Mouse (Mus musculus) cerebellum, adult 18-20 months (tissue): ENCODE measurements at regions not wholly inside any gene's neighbourhood (a gene's known extent, or its start where the extent isn't known, plus 50 kb on each side); places are given as distances from the start of the nearest gene placed in this dataset.

ENCODE experiments used
- DNase-seq, 2 experiments: peaks; one replicate each; pipeline ENCODE4 v3.0.0; 2021

DNA sequence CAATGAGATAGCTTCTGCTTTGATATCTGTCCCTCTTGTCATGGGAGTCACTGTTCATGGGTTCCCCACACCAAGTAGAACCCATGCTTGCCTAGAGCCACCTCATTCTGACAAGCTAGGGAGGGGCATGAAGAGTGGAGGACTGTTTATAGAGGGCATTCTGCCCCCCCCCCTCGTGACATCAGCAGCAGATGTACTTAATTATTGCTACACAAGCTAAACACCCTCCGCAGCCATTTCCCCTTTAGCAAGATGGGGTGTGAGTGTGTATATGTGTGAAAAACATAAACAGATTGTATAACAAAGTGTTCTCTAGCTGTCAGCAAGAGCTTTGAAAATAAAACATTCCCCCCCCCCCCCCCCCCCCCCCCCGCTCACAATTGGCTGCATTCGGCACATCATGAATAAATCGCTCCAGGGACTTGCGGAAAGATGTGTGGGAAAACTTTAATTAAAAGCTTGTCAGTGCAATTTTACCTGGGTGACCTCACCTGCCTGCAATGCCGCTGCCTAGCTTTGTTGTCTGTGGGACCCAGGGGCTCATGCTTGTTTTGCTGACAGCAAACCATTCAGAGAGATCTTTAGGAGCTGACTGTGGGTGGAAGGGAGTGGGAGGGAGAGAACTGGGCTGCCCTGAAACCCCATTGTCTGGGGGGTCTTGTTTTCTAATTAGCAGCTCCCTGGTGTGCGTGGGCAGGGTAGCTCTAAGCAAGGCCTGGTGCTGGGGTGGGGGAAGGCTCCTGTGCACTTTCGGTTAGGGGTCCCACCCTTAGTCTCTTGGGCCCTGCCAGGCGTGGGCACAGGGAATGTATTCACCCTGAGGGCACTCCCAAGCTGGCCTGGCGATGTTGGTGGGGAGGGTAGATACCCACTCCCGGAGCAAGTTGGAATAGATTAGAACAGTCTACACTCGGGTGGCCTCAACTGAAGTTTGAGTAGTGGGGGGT, 63.4 kb downstream of the Irx2 start:
- no peak for DNase-seq

DNA sequence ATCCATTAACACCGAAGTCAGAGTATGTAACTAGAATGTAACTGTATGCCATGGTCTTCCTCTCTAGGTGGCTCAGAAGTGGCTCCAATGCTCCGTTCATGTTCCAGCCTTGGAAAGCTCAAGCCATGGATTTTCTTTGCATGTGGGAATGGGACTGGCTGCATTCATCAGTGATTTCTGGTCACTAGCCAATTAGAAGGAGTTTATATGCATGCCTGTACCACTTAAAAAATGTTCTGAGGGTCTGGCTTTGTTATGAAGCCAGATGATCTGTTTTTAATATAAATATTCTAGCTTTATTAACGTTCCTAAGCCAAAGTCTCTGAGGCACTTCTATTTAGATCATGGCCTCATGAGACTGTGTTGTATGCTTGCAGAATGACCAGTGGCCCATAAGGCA, 78.8 kb downstream of the Irx2 start:
- no peak for DNase-seq

DNA sequence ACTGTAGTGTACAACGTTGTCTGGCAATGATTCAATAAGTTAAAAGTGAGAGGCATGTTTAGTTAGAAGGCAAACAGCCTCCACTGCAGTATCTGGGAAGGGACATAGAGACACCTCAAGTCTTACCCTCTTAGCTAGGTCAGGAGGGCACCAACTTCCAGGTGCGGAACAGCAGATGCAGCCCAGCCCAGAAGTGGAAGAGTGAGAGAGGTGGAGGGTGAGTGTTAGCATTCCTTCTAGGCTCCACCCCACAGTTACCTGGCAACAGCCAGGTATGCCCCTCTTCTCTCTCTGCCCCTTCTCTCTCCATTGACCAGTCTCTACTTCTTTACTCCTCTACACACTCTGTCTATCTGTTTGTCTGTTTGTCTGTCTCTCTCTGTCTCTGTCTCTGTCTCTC, 80.1 kb downstream of the Irx2 start:
- no peak for DNase-seq

DNA sequence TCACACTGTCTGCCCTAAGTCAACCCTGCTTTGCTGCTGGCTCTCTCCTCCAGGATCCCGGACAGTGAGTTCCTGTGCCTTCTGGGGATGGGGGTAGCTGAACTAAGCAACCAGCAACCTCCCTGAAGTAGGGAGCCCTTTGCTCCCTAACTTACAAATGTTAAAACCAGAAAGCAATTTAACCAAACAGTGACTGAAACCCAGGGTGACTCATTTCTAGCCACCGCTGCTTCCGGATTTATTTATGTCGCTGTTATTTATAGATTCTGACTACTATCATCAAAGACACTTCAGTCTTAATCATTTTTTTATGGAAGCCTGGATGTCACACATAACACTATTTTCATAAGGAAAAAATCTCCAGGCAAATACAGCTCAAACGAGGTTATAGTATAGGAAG, 81.4 kb downstream of the Irx2 start:
- DNase-seq, result no peak

DNA sequence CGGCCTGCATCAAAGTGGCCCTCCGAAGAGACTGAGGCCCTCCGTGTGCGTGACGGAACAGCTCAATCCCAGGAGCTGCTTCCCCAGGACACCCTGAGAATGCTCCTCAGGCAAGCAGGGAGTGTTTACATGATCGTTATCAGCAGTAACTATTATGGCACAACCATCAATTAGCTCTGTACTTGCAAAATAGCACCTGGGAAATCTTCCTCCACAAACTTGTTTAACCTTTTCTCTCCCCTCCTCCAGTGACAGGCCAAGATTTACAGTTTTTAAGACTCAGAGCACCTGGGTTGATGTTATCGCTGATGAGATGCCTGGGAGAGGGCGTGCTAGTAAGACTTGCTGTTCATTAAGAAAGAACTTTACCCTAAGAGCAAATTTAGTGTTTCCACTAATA, 82.5 kb downstream of the Irx2 start:
- no peak for DNase-seq

DNA sequence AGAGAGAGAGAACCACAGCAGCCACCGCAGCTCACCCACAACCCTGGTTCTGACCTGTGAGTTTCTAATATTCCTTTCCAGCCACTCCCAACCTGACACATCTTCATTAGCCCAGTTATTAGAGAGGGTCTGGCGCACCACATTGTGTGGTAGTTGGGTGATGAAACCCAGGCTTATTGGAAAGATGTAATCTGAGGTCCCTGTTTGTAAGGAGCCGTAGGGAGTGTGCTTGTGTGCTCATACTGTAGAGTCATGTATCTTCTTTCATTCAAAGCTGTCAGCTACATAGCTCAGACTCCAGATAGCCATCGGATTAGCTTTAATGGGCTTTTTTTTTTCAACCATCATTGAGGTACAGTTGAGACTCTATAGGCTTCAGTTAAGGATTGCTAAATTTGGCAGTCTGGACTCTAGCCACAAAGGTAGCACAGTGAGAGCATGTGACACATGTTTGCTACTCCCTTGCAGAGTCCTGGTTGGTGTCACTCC, 83.3 kb downstream of the Irx2 start:
- no peak for DNase-seq

DNA sequence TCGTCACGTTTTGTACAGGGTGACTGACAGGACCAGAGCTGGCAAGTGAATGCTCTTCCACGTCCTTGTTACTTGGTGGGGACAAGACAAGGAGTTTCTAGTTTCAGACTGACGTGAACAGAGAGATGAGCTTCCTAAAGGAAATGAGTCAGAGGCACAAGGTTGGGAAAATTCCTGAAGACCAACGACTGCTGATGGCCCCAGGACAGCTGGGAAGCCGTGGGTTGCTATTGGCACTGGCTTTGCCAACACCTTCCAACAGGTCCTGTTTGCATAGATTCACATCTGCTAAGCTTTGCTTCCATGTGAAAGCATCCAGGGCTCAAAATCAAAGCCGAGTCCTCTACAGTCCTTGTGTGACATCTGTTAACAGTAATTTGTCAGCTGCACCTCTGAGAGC, 86.2 kb downstream of the Irx2 start:
- DNase-seq, result no peak

DNA sequence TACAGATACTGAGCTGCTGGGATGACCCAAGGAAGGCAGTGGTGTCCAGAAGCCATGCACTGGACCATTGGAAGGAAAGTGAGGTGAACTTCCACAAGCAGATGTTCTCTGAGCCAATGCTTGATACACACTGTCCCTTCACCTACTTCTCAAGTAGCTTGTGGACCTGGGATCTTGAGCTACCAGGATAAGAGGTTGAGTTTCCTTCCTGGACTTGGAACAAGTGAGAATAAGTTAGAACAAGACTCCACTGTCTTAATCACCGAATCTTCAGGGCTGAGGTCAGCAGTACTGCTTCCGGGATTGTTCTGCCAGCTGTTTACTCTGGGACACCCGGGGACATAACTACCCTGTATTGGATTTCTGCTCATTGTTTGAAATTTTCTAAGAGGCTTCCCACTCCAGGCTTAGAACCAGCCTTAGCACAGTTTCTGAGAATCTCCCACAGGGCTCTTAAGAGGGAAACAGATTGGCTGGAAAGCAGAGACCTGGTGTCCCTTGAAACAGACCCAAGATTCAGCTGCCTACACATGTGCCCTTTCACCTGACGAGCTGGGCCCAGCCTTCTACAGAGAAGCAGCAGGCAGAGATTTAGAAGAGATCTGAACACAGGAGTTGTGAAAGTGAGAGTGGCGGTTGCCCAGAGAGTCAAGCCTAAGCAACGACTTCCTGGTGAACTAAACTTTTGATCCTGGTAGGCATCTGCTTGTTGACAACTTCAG, 87.5 kb downstream of the Irx2 start:
- no peak for DNase-seq

DNA sequence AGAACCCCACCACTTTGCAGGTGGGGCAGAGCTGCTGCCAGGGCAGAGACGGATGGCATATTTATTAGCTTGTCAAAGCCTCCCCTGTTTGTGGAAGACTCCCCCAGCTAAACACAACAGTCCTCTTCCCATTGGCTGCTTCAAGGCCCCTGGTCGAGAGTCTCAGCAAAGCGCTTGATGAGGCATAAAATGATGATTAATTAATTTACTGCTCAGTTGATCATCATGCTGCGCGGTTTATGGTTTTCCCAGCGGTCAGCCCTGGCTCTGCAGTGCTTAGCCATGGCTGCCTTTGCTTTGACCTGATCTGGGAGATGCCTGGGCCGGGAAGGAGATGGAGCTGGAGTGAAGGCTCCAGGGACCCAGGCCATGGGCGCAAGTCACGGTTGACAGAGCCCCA, 98.5 kb downstream of the Irx2 start:
- DNase-seq, result peak; percentile 13 to 15

DNA sequence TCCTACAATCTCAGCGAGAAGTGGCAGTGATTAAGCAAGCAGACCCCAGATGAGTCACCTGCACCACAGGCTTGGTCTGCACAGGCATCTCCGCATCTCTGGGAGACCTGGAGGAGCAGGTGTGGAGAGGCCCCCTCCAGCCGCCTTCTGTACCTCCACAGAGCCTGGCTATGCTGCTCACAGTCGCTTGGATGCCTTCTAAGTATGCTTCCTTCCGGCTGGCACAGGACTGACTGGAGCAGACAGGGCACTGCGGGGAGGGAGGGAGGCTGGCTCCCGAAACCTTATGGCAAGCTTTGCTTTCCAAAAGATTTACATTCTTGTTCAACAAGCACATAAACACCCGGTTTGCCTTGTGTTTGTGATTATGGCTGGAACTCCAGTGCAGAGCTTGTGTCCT, 107.3 kb downstream of the Irx2 start:
- peak; percentile 73 to 82 for DNase-seq

DNA sequence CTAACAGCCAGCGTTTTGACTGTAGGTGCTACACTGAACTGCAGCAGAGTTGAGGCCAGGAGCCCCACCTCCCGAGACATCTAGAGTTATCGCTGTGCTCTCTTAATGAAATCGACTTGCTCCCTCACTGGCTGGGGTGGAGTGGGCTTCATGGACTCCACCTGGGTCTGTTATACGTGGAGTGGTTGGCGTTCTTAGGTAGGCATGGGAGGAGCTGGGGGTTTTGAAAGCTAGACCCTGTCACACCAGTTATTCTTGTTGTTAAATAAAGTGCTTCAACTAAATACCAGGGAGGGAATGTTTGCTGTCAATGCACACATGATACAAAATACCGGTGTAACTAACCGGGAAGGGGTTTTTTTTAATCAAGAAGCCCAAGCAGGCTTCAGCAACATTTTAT, 108.4 kb downstream of the Irx2 start:
- DNase-seq, result no peak

DNA sequence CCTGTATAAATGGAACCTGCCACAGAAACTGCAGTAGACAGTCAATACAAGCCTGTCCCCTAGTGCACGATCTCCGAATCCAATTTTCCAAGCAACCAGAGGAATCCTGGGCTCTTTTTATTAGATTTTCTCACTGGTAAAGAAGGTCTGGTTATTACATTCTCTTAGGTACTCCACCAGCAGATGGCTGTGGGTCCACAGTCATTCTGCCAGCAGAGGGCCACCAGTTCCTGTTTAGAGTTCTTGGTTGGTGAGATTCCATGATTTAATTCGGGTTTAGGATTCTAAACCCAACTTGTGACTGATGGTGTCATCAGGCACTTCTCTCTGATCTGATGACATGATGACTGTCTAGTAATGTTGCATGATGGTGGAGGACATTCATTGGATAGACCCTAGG, 118.6 kb downstream of the Irx2 start:
- DNase-seq, result no peak

DNA sequence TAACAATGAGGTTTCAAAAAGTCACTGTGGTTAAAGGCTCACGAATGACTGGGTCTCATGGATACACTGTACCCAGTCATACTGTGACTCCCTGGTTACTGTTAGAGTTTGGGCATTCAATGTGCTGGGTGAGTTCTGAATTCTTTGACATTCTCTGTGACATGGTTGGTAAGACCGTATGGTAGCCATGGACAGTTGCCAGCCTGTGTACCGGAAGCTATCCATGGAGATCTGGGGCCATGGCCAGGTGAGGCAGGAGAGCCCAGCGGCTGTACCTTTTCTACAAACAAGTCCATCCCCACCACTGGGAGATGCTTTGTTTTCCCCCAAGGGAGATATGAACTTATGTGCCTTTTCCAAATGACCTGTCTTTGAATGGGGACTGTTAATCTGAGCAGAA, 126.4 kb downstream of the Irx2 start:
- DNase-seq, result peak; percentile 74 to 76

DNA sequence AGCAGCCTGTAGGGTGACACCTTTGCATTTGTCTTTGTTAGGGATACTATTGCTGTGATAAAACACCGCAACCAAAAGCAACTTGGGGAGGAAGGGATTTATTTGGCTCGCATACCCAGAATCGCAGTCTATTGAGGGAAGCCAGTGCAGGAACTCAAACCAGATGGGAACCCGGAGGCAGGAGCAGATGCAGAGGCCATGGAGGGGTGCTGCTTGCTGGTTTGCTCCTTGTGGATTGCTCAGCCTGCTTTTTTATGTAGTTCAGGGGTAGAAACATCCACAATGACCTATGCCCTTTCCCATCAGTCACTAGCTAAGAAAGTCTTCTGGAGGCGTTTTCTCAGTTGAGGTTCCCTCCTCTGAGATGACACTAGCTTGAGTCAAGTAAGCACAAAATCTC, 133.9 kb downstream of the Irx2 start:
- DNase-seq, result no peak

DNA sequence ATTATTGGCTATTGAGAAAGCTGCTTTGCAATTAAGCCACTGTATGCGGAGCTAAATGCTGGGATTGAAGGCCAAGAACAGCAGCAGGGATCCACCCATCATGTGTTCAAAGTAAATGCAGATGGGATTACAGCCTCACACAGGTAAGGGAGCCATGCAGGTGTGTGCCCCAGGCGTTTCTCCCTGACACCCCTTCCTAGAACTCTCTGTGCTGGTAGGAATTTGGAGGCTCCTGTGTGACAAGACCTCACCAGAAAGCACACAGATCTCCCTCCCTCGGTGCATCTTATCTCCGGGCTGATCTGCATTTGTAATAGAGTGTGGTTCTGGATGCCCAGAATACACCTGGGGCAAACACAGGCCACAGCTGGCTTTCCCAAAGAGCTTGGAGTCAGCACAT, 134.7 kb downstream of the Irx2 start:
- DNase-seq, result no peak

DNA sequence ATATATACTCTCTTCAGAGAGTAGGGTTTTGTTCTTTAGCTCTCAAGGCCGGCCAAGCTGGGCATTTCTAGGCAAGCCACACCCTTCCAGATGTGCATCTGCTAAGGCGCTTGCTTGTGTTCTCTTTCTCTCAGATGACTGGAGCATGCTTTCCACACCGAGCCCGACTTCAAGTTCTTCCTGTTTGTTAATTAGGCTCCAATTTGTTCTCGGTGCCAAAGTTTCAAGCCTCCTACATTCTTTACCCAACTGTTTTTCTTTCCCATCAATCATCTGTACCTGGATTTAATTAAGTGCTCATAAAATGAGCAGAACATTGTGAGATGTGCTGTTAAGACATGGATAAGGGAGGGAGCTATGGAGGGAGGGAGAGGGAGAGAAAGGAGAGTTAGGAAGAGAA, 138.7 kb downstream of the Irx2 start:
- no peak for DNase-seq

DNA sequence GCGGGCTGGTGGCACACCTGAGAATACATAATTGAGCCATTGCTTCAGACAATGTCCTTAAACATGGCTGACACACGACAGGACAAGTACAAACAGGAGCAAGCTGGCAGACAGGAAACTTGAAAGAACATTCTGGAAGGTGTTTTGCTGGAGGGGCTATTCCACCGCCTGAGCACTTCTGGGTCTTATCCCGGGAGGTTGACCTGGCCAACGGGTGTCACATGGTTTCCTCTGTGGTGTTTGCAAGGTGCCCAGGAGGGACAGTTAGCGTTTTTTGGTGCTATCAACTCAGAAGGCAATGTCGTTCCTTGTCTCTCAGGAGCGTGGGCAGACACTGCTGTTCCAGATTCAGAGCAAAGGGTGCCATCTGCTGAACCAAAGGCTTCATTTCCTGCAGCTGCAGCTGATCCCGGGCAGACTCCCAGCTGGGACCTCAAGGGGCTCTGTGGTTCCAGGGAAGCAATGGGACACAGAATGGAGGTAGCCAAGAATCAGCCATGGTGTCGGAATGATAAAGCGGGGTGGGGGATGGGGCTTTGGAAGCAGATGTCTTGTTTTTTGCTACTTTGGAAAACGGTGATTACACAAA, 140.5 kb downstream of the Irx2 start:
- peak; percentile 16 for DNase-seq

DNA sequence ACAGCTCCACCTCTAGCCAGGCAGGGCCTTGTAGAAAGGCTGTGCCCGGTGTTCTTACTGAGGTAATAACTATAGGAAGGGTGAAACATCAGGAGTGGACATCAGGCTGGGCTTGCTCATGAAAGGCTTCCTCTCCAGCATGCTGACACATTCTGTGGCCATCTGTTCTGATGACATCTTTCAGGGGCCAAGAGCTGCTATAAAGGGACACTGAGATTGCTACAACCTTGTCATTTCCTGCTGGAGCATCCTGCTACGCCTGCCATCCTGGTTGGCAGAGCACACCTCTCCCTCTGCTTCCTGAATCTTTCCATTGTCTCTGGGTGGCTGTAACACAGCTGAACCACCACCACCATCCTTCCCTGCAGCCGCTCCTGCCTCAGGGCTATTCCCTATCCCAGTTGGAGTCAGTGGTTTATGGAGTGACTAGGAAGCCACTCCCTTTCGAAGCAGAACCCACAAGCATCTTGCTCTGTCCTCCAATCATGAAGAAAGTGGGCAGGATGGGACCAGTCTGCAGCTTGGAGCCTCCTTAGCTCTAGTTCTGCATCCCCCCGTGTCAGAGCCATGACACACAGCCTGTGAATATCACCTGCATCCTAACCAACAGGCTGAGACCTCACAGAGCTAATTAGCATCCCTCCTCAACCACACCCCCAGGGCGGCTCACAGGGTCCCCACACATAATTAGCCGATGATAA, 154.6 kb downstream of the Irx2 start:
- DNase-seq, result peak; percentile 39 to 42

DNA sequence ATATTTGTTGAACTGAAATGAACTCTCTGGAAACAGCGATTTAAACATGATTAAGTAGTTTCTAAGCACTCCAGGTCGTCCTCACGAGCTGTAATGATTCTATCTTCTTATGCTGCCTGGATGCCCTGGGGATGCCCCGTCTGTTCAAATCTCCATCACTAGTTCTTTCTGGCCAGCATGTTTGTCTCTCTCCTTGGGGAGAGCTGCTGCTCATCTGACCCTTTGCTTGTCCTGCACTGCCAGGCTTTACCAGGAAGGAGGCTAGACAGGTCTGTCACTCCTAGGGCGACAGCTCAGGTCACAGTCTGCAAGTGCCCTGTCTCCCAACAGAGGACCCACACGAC, 155.1 kb downstream of the Irx2 start:
- peak; percentile 20 to 29 for DNase-seq

DNA sequence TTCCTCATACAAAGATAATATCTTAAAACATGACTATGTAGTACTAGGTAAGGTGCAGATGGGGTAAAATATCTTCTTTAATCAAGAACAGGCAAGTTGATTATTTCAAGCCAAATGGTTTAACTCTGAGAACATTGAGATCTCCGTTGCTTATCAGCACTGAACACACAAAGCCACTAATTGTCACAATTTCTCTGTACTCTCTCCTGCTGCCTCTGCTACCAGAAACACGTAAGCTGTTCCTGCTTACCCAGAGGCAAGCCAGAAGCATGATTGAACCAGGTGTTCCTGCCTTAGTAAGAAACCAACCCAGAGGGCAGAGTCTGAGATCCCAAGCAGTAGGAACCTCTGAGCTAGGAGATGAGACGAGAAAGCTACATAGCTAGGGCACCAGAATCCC, 164.1 kb downstream of the Irx2 start:
- no peak for DNase-seq

DNA sequence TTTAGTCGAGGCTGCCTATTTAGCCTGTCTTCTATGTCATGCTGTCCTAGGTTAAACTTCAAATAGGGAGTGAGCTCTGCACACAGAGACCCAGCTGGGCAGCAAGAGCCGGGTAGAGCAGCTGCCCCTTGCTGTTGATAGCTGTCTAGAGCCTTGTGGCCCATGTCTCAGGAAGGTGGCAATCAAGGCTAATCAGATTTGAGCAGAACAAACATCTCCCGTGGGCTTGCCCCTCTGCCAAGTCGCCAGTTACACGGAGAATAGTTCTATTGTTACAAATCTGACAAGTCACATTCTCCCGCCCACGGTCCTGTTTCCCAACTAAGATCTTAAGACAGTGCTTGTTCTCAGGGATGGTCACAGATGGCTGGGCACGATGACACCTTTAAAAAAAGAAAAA, 171.4 kb downstream of the Irx2 start:
- DNase-seq, result no peak

DNA sequence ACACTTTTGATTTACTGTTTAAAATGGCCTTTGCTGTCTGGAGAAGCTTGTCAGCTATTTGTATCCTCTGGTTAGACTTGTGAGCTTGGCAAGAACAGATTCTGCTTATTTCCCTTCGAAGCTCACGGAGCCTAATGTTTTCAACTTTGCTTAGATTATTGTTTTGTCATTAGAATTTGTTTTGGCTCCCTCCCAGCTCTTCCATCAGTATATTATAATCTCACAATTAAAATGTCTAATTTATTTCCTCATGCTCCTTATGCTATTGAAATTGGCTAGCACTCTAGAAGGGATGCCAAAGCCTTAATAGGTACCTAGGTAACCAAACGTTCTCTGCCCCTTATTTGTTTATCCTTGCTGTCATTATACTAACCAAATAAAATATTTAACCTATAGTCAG, 171.9 kb downstream of the Irx2 start:
- no peak for DNase-seq

DNA sequence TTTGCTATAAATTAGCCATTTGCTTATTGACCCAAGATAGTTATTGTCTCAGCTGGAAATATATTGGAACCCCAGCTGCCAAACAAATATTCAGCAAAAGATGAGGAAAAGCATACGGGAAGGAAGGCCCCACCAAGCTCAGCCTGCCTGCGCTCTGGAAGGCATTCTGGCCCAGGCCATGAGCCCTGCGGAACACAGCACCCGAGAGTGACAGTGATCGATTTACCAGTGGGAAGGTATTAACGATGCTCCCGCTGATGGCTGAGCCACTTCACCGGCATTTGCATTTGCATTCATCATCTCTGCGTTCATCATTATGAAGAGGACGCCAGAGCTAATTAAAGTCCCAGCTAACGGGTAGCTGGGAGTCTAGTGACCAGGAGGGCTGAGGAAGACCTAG, 174.8 kb downstream of the Irx2 start:
- no peak for DNase-seq
